11 mouse cellular contexts compared by ENCODE assay signal in genomic region chr3:88456746-88457532, GRCm38 (mm10). TPM values are rescaled to one million over a fixed set of nuclear protein-coding genes. Genes with fewer than 3 reads are reported as not detected.
A peak's percentile ranks its signal among the peaks of the same experiment; 100 is the strongest.
DNase-seq lines count a peak whose midpoint lies in the region; ATAC-seq and TF ChIP-seq lines count a peak whose summit lies in the region.
"Had no signal": no experiment of that assay in that cellular context is flagged by ENCODE, and none has a peak within 500 bp of the region (broad histone marks: within the 10 kb centered on the region; RNA-seq: fewer than 3 reads in every experiment).

No protein-coding gene starts in this region.

- DNase-seq in kidney, postnatal 0 days (ENCODE audit: low spot score), result no peak
- DNase-seq in kidney, adult 18-20 months, result no peak
- DNase-seq in liver, embryonic 13.5 days, result no peak
- DNase-seq in splenic B cell, adult 2 months (ENCODE audit: low read depth, low spot score), result peak; percentile 11
- no peak for DNase-seq in heart, postnatal 10 days
- no peak for DNase-seq in urinary bladder, adult 2 months (ENCODE audit: low spot score)
- DNase-seq in cerebellum, adult 9-10 months, result no peak

- no peak overlapping the region for H3K4me3 ChIP-seq in kidney, postnatal 0 days (replicated peaks; ENCODE audit: low read depth, low read length)
- H3K4me3 ChIP-seq in forebrain, embryonic 13.5 days, result peak overlapping the region; percentile 48
- H3K4me3 ChIP-seq in liver, embryonic 13.5 days (replicated peaks), result no peak overlapping the region
- H3K4me3 ChIP-seq: embryonic facial prominence, embryonic 12.5 days; heart, embryonic 13.5 days had no signal

- peaks cover 15% of the 10 kb centered on the region for H3K4me1 ChIP-seq in kidney, postnatal 0 days (replicated peaks; ENCODE audit: insufficient read depth, low read length)
- peaks cover 43% of the 10 kb centered on the region for H3K4me1 ChIP-seq in forebrain, embryonic 13.5 days
- H3K4me1 ChIP-seq in liver, embryonic 13.5 days (replicated peaks), result peaks cover 32% of the 10 kb centered on the region

- H3K4me2 ChIP-seq in kidney, postnatal 0 days (ENCODE audit: low read length), result no peak overlapping the region
- peak overlapping the region; percentile 66 for H3K4me2 ChIP-seq in forebrain, embryonic 13.5 days
- no peak overlapping the region for H3K4me2 ChIP-seq in liver, embryonic 13.5 days
- H3K4me2 ChIP-seq: embryonic facial prominence, embryonic 12.5 days; heart, embryonic 13.5 days had no signal

- no peaks in the 10 kb centered on the region for H3K27me3 ChIP-seq in kidney, postnatal 0 days (ENCODE audit: insufficient read depth, low read length)
- no peaks in the 10 kb centered on the region; the same call in 1 of the 2 replicates for H3K27me3 ChIP-seq in forebrain, embryonic 13.5 days
- peaks cover 79% of the 10 kb centered on the region for H3K27me3 ChIP-seq in liver, embryonic 13.5 days
- no peaks in the 10 kb centered on the region for H3K27me3 ChIP-seq in splenic B cell, adult 2 months (ENCODE audit: control insufficient read depth, insufficient read depth, low read length, poor library complexity, severe bottlenecking)

- no peak overlapping the region for H3K9ac ChIP-seq in kidney, postnatal 0 days (ENCODE audit: low read depth, low read length)
- peak overlapping the region; percentile 69 for H3K9ac ChIP-seq in forebrain, embryonic 13.5 days
- no peak overlapping the region for H3K9ac ChIP-seq in liver, embryonic 13.5 days
- H3K9ac ChIP-seq: embryonic facial prominence, embryonic 12.5 days; heart, embryonic 13.5 days had no signal

- TF ChIP-seq CTCF in kidney, postnatal 0 days (IDR thresholded peaks at IDR 0.05; ENCODE audit: low read depth), result no peak

- no peak for ATAC-seq in kidney, postnatal 0 days (replicated peaks; ENCODE audit: low FRiP score, low read depth)
- no peak for ATAC-seq in forebrain, embryonic 13.5 days
- no peak for ATAC-seq in liver, embryonic 13.5 days (ENCODE audit: low read depth)

- intact Hi-C loops in heart, postnatal 10 days (cut with DNase I), result no loop called here

- H3K27ac ChIP-seq in kidney, postnatal 0 days, result peak overlapping the region; percentile 87
- H3K27ac ChIP-seq in forebrain, embryonic 13.5 days, result no peak overlapping the region
- peak overlapping the region; percentile 26 for H3K27ac ChIP-seq in liver, embryonic 13.5 days
- H3K27ac ChIP-seq: embryonic facial prominence, embryonic 12.5 days; heart, embryonic 13.5 days; layer of hippocampus, adult 2 months had no signal

- no peaks in the 10 kb centered on the region for H3K9me3 ChIP-seq in kidney, postnatal 0 days (replicated peaks; ENCODE audit: low read length)
- no peaks in the 10 kb centered on the region for H3K9me3 ChIP-seq in forebrain, embryonic 13.5 days (replicated peaks)
- no peaks in the 10 kb centered on the region for H3K9me3 ChIP-seq in liver, embryonic 13.5 days (replicated peaks)
- H3K9me3 ChIP-seq: embryonic facial prominence, embryonic 12.5 days; heart, embryonic 13.5 days had no signal

- WGBS in kidney, postnatal 0 days, result 69% methylated on average over 7 of the region's 7 CpGs
- WGBS in forebrain, embryonic 13.5 days, result 72% methylated on average over 7 of the region's 7 CpGs
- 59% methylated on average over 7 of the region's 7 CpGs for WGBS in liver, embryonic 13.5 days (ENCODE audit: insufficient replicate concordance)

- no peaks in the 10 kb centered on the region for H3K36me3 ChIP-seq in kidney, postnatal 0 days (ENCODE audit: insufficient read depth, low read length)
- peaks cover 9% of the 10 kb centered on the region; the same call in 1 of the 2 replicates for H3K36me3 ChIP-seq in forebrain, embryonic 13.5 days (ENCODE audit: poor library complexity, severe bottlenecking)
- peaks cover 4% of the 10 kb centered on the region; the same call in 1 of the 2 replicates for H3K36me3 ChIP-seq in liver, embryonic 13.5 days
- H3K36me3 ChIP-seq in splenic B cell, adult 2 months (ENCODE audit: control insufficient read depth, insufficient read depth, low read length, poor library complexity, severe bottlenecking), result no peaks in the 10 kb centered on the region
- H3K36me3 ChIP-seq: embryonic facial prominence, embryonic 12.5 days; heart, embryonic 13.5 days had no signal

RNA-seq across cellular contexts. Expression of gene Sema4a, which starts 4.0 kb away (rescaled TPM):
- 32.6 and 33.3 TPM in 2 replicates for polyA plus RNA-seq in kidney, postnatal 0 days (2015; fragmentation: Nextera tagmentation; extraction: Ambion mirVana)
- polyA plus RNA-seq in forebrain, embryonic 13.5 days (2015; fragmentation: Nextera tagmentation; extraction: Ambion mirVana), result 13.7 and 16.7 TPM in 2 replicates
- polyA plus RNA-seq in liver, embryonic 13.5 days (2015; fragmentation: Nextera tagmentation; extraction: Ambion mirVana), result 13.8 and 15.8 TPM in 2 replicates
- total RNA-seq in heart, postnatal 10 days (2021), result 1 to 10 TPM; 1.8 to 1.9 TPM
- 63.2 and 63.3 TPM in 2 replicates for polyA plus RNA-seq in urinary bladder, adult 2 months (2012; rRNA removed)

RNA-seq across cellular contexts. Expression of gene Slc25a44, which starts 32.0 kb away (rescaled TPM):
- polyA plus RNA-seq in kidney, postnatal 0 days (2015; fragmentation: Nextera tagmentation; extraction: Ambion mirVana), result 17.1 and 17.7 TPM in 2 replicates
- polyA plus RNA-seq in forebrain, embryonic 13.5 days (2015; fragmentation: Nextera tagmentation; extraction: Ambion mirVana), result 23.0 and 26.2 TPM in 2 replicates
- 10.4 and 13.2 TPM in 2 replicates for polyA plus RNA-seq in liver, embryonic 13.5 days (2015; fragmentation: Nextera tagmentation; extraction: Ambion mirVana)
- 10 to 100 TPM; 15.2 to 16.3 TPM for total RNA-seq in heart, postnatal 10 days (2021)
- 18.7 and 19.8 TPM in 2 replicates for polyA plus RNA-seq in urinary bladder, adult 2 months (2012; rRNA removed)

RNA-seq across cellular contexts. Expression of gene Pmf1, which starts 46.8 kb away (rescaled TPM):
- 97.5 and 107 TPM in 2 replicates for polyA plus RNA-seq in kidney, postnatal 0 days (2015; fragmentation: Nextera tagmentation; extraction: Ambion mirVana)
- 107 TPM in 2 replicates for polyA plus RNA-seq in forebrain, embryonic 13.5 days (2015; fragmentation: Nextera tagmentation; extraction: Ambion mirVana)
- polyA plus RNA-seq in liver, embryonic 13.5 days (2015; fragmentation: Nextera tagmentation; extraction: Ambion mirVana), result 97.1 and 105 TPM in 2 replicates
- total RNA-seq in heart, postnatal 10 days (2021), result 10 to 100 TPM; 43.4 to 49.5 TPM
- polyA plus RNA-seq in urinary bladder, adult 2 months (2012; rRNA removed), result 25.4 and 27.2 TPM in 2 replicates

RNA-seq across cellular contexts. Expression of gene Lmna, which starts 52.8 kb away (rescaled TPM):
- polyA plus RNA-seq in kidney, postnatal 0 days (2015; fragmentation: Nextera tagmentation; extraction: Ambion mirVana), result 99.3 and 108 TPM in 2 replicates
- 12.1 and 15.5 TPM in 2 replicates for polyA plus RNA-seq in forebrain, embryonic 13.5 days (2015; fragmentation: Nextera tagmentation; extraction: Ambion mirVana)
- polyA plus RNA-seq in liver, embryonic 13.5 days (2015; fragmentation: Nextera tagmentation; extraction: Ambion mirVana), result 165 and 184 TPM in 2 replicates
- 100 to 1,000 TPM; 164 to 173 TPM for total RNA-seq in heart, postnatal 10 days (2021)
- polyA plus RNA-seq in urinary bladder, adult 2 months (2012; rRNA removed), result 171 and 182 TPM in 2 replicates
